Mouse (Mus musculus) lung, embryonic 16.5 days (tissue): ENCODE data around the gene Hist1h4i. TPM values are rescaled to one million over a fixed set of nuclear protein-coding genes. Genes with fewer than 3 reads are reported as not detected.
"Not testable (repeated sequence)": the region's sequence is repeated elsewhere in the genome, so short reads cannot be mapped to it uniquely, and the experiment has no call there.

Experiments used
- ATAC-seq: fragments of 200-750 bp; cut with Nextera tagmentation; 2 replicates; pipeline ENCODE4 v1.8.0; 2017; ENCODE audit warnings: low read depth, mild to moderate bottlenecking, moderate library complexity
- H3K27ac ChIP-seq: fragments of 300-500 bp; sonication (generic); 2 replicates; pipeline ENCODE4 v1.5.1; 2014; ENCODE audit warnings: mild to moderate bottlenecking, control low read depth, low read length
- H3K27me3 ChIP-seq: fragments of 300-500 bp; sonication (generic); 2 replicates; pipeline ENCODE4 v1.6.1; 2014; ENCODE audit warnings: low read depth, low read length, mixed read lengths; ENCODE audit not compliant: control insufficient read depth, insufficient read depth
- H3K36me3 ChIP-seq: fragments of 300-500 bp; sonication (generic); 2 replicates; pipeline ENCODE4 v1.6.1; 2014; ENCODE audit warnings: low read length; ENCODE audit not compliant: control insufficient read depth, insufficient read depth
- H3K4me1 ChIP-seq: fragments of 300-500 bp; sonication (generic); replicated peaks from 2 replicates; pipeline ENCODE4 v1.6.1; 2014; ENCODE audit warnings: low read length, mixed read lengths; ENCODE audit not compliant: control insufficient read depth, insufficient read depth
- H3K4me2 ChIP-seq: fragments of 300-500 bp; sonication (generic); 2 replicates; pipeline ENCODE4 v1.6.1; 2014; ENCODE audit warnings: low read depth, low read length, control low read depth
- H3K4me3 ChIP-seq: fragments of 300-500 bp; sonication (generic); 2 replicates; pipeline ENCODE4 v1.5.1; 2014; ENCODE audit warnings: mild to moderate bottlenecking, low read length, control low read depth
- H3K9ac ChIP-seq: fragments of 300-500 bp; sonication (generic); 2 replicates; pipeline ENCODE4 v1.6.1; 2014; ENCODE audit warnings: low read length, control low read depth
- H3K9me3 ChIP-seq: fragments of 300-500 bp; sonication (generic); 2 replicates; pipeline ENCODE4 v1.6.1; 2016; ENCODE audit warnings: low read length; ENCODE audit not compliant: control insufficient read depth
- WGBS: fragments of 180-500 bp; shearing (Covaris S2); extraction: QIAGEN DNeasy Blood & Tissue Kit; methylation state at CpG from one replicate; pipeline ENCODE4 v1.1.7; 2014; 5-methylcytosine and 5-hydroxymethylcytosine counted together
- polyA plus RNA-seq: library from polyadenylated mRNA; unstranded; fragments of >200 nt; fragmentation: Nextera tagmentation; extraction: Ambion mirVana; gene quantifications from 2 replicates; pipeline ENCODE4 v1.2.1, GENCODE M21; 2015

Gene Hist1h4i
- polyA plus RNA-seq, 1 experiment from 2014 or later: 23.6 TPM

- no peak overlapping the region for H3K4me3 ChIP-seq
- H3K9me3 ChIP-seq: no peaks in the 10 kb centered on the region
- no peak for ATAC-seq
- peaks cover 26% of the 10 kb centered on the region for H3K4me1 ChIP-seq
- H3K36me3 ChIP-seq: no peaks in the 10 kb centered on the region
- no peak overlapping the region for H3K9ac ChIP-seq
- 55% methylated on average over 5 of the region's 5 CpGs for WGBS
- H3K4me2 ChIP-seq: no peak overlapping the region; the same call in 1 of the 2 replicates
- H3K27ac ChIP-seq: 0 out of 2 replicates have a peak overlapping the region, but pooled peaks have one; percentile 96
- H3K27me3 ChIP-seq: no peaks in the 10 kb centered on the region
Observed at GRCm38 (mm10) chr13:22039364-22039763, 1.8 kb downstream of the Hist1h4i start.

GRCm38 (mm10) chr13:22037415-22037814, 3.7 kb downstream of the Hist1h4i start:
- Histone ChIP-seq H3K4me1 (peaks cover 29% of the 10 kb centered on the region), H3K27me3 (no peaks in the 10 kb centered on the region), H3K4me3 (no peak overlapping the region), H3K36me3 (no peaks in the 10 kb centered on the region), H3K4me2 (no peak overlapping the region), H3K27ac (peak overlapping the region; percentile 30; the same call in 1 of the 2 replicates), H3K9me3 (no peaks in the 10 kb centered on the region), H3K9ac (no peak overlapping the region; the same call in 1 of the 2 replicates)
- 54% methylated on average over 2 of the region's 2 CpGs for WGBS
- no peak for ATAC-seq

- WGBS: 50% methylated on average over 3 of the region's 3 CpGs
Observed at GRCm38 (mm10) chr13:22036986-22037385, 4.2 kb downstream of the Hist1h4i start.

GRCm38 (mm10) chr13:22036149-22036956, 4.8 kb downstream of the Hist1h4i start:
- Histone ChIP-seq H3K36me3 (no peaks in the 10 kb centered on the region), H3K4me1 (peaks cover 26% of the 10 kb centered on the region), H3K4me3 (peak overlapping the region; percentile 30), H3K27me3 (no peaks in the 10 kb centered on the region), H3K9ac (peak overlapping the region; percentile 16), H3K9me3 (no peaks in the 10 kb centered on the region), H3K4me2 (peak overlapping the region; percentile 50), H3K27ac (peak overlapping the region; percentile 65)
- peak; percentile 11; the same call in 1 of the 2 replicates for ATAC-seq
- WGBS: 1% methylated on average over 17 of the region's 23 CpGs

More at GRCm38 (mm10) chr13:22036986-22037385, 4.2 kb downstream of the Hist1h4i start:
- peak overlapping the region; percentile 65 for H3K27ac ChIP-seq
- H3K36me3 ChIP-seq: no peaks in the 10 kb centered on the region
- no peak for ATAC-seq
- H3K9me3 ChIP-seq: no peaks in the 10 kb centered on the region
- H3K4me2 ChIP-seq: peak overlapping the region; percentile 50
- peak overlapping the region; percentile 16 for H3K9ac ChIP-seq
- H3K27me3 ChIP-seq: no peaks in the 10 kb centered on the region
- H3K4me1 ChIP-seq: peaks cover 28% of the 10 kb centered on the region
- peak overlapping the region; percentile 30 for H3K4me3 ChIP-seq

GRCm38 (mm10) chr13:22035267-22036148, 5.7 kb downstream of the Hist1h4i start, which contains the start of the genes Hist1h2ah and Hist1h2bk:
Hist1h2ah (minus strand) TSS chr13:22035568.
Hist1h2bk (plus strand) TSS chr13:22035870.
- under 1% methylated on average over 21 of the region's 69 CpGs for WGBS
- H3K27ac ChIP-seq: peak within 1 kb of the TSS; percentile 83
- ATAC-seq: peak; percentile 98

GRCm38 (mm10) chr13:22034443-22035266, 6.5 kb downstream of the Hist1h4i start:
- no peaks in the 10 kb centered on the region for H3K36me3 ChIP-seq
- H3K9me3 ChIP-seq: no peaks in the 10 kb centered on the region
- under 1% methylated on average over 14 of the region's 14 CpGs for WGBS
- H3K27ac ChIP-seq: peak overlapping the region; percentile 81
- ATAC-seq: peak; percentile 0; the same call in 1 of the 2 replicates
- H3K4me2 ChIP-seq: peak overlapping the region; percentile 56
- H3K4me3 ChIP-seq: peak overlapping the region; percentile 50
- H3K27me3 ChIP-seq: no peaks in the 10 kb centered on the region
- H3K9ac ChIP-seq: peak overlapping the region; percentile 71
- H3K4me1 ChIP-seq: peaks cover 17% of the 10 kb centered on the region

More at GRCm38 (mm10) chr13:22035267-22036148, 5.7 kb downstream of the Hist1h4i start, which contains the start of the genes Hist1h2ah and Hist1h2bk:
- not testable (repeated sequence) for H3K27me3 ChIP-seq, H3K36me3 ChIP-seq, H3K9me3 ChIP-seq
- peak within 1 kb of the TSS; percentile 71 for H3K9ac ChIP-seq
- H3K4me3 ChIP-seq: peak within 1 kb of the TSS; percentile 50
- H3K4me1 ChIP-seq: peaks cover 24% of the 10 kb centered on the region
- H3K4me2 ChIP-seq: peak within 1 kb of the TSS; percentile 56

- peak overlapping the region; percentile 71 for H3K9ac ChIP-seq
- peak overlapping the region; percentile 52; the same call in 1 of the 2 replicates for H3K27ac ChIP-seq
- WGBS: 30% methylated on average over 5 of the region's 5 CpGs
- no peak for ATAC-seq
- no peaks in the 10 kb centered on the region for H3K9me3 ChIP-seq
- peaks cover 17% of the 10 kb centered on the region for H3K4me1 ChIP-seq
- H3K36me3 ChIP-seq: no peaks in the 10 kb centered on the region
- no peaks in the 10 kb centered on the region for H3K27me3 ChIP-seq
- peak overlapping the region; percentile 50 for H3K4me3 ChIP-seq
- H3K4me2 ChIP-seq: peak overlapping the region; percentile 56
Observed at GRCm38 (mm10) chr13:22033741-22034442, 7.3 kb downstream of the Hist1h4i start.

GRCm38 (mm10) chr13:22030493-22030892, 10.7 kb downstream of the Hist1h4i start:
- no peak for ATAC-seq
- H3K9ac ChIP-seq: no peak overlapping the region
- 8% methylated on average over 4 of the region's 4 CpGs for WGBS
- H3K4me1 ChIP-seq: peaks cover 15% of the 10 kb centered on the region
- no peaks in the 10 kb centered on the region for H3K27me3 ChIP-seq
- H3K4me2 ChIP-seq: no peak overlapping the region
- no peak overlapping the region for H3K4me3 ChIP-seq
- H3K27ac ChIP-seq: no peak overlapping the region
- H3K36me3 ChIP-seq: no peaks in the 10 kb centered on the region
- H3K9me3 ChIP-seq: no peaks in the 10 kb centered on the region
